Mouse (Mus musculus) right cerebral cortex, postnatal 25 days (tissue): ENCODE results near the gene Gm9999.
A peak's percentile ranks its signal among the peaks of the same experiment; 100 is the strongest.
"Not testable (repeated sequence)": the region's sequence is repeated elsewhere in the genome, so short reads cannot be mapped to it uniquely, and the experiment has no call there.

Experiments used
- DNase-seq: peaks from one replicate; pipeline ENCODE4 v3.0.0; 2022

Gm9999 gene

DNA sequence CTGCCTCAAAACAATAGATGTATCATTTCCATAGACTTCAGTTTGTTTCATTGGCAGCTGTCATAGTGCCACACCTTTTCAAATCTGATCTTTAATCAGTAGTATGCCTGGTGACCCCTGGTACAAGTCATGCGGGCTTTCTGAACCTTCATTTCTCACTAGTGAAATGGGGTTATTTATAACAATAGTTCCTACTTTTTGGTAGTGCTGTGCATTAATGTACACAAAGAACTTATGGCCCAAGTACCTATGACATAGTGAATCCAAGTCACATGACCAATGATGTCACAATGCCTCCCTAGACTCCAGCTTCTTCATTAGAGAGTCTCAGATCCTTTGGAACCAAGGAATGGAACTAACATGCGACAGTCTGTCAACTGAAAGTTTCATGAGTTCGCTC lies at the start of gene Gm9999:
Gm9999 (plus strand) TSS at position 301 of the 400 bp plus-strand sequence.
- DNase-seq: no peak

DNA sequence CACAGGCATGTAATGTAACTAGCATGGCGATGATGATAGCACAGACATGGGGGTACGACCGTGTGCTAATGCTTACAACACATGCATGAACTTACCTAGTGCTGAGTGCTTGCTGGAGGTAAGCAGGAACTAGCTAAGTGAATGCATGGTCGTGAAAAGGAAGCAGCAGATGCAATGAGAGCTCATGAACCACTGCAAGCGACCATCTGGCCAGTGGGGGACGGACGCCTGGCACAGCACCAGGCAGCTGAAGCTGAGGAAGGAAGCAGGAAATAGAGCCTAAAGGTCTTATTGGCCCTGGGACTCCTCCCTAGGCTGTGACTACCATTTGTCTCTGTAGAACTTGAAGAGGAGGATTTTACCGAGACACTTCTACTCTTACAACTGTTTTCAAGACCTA lies 48.6 kb upstream of the Gm9999 start:
- DNase-seq: no peak

DNA sequence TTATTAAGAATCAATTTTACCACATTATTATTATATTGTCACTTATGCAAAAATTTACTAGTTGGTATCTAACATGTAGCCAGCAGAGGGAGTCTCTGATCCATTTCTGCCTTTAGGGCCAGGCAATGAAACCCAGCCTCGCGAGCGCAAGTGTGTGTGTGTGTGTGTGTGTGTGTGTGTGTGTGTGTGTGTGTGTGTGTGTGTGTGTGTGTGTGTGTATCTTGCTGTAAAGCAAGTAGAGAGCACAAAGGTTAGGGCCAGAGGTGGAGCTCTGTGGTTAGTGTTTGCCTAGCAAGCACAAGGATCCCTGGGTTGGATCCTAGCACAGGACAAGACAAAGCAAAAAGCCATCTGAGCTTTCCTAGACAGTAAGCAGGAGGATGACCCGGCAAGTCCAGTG lies 47.5 kb upstream of the Gm9999 start:
- no peak for DNase-seq

GRCm38 (mm10) chr7:46957831-46958691 lies 25.3 kb upstream of the Gm9999 start, which contains the start of gene Uevld:
Gene Uevld, minus strand, starts transcription at chr7:46958527.
- DNase-seq: peak; percentile 88

DNA sequence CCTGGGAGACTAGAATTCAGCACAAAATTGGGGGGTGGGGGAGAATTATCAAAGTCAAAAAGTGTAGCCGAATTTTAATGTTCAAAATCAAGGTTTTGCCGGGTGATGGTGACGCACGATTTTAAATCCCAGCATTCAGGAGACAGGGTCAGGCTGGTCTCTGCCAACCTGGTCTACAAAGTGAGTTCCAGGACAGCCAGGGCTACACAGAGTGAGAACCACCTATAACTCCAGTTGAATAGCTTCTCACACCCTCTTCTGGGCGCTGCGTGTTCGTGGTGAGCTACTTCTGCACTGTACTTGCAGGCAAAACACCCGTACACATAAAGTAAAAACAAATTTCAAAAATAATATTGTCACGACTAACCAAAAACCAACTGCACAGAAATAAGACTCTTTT lies 24.5 kb upstream of the Gm9999 start:
- DNase-seq: no peak

DNA sequence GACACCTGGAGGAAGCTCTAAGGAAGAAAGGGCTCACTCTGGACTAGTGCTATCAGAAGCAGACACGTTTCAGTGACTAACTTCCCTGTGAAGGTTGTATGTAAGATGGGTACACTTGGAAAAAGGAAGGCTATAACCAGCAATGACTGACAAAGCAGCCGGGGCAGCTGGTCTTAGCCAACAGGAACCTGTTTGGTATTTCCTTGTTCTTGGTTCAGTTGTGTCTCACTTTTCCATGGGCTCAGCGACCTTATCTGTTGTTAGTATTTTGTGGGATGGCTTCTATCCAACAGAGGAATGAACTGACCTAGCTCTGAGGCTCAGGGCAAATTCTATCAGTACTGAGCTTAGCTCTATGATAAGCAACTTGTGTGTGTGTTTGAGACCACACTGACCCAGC lies 22.4 kb upstream of the Gm9999 start:
- DNase-seq: no peak

DNA sequence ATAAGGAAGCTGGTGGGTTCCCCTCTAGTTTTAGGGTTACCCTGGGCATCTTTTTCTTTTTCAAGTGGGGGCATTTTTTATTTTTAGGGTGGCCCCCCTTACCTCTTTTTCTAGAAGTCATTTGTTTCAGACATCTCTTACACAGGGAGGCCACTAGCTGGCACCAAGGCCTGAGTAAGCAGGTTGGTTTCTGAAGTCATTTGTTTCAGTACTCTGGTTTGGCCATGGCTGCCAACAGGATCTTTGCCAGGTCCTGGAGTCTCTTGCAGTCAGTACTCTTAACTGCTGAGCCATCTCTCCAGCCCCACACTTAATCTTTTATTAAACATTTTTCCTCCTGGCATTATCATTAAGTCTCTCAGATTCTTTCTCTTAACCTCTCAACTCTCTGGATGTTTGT lies 21.2 kb upstream of the Gm9999 start:
- DNase-seq: no peak

DNA sequence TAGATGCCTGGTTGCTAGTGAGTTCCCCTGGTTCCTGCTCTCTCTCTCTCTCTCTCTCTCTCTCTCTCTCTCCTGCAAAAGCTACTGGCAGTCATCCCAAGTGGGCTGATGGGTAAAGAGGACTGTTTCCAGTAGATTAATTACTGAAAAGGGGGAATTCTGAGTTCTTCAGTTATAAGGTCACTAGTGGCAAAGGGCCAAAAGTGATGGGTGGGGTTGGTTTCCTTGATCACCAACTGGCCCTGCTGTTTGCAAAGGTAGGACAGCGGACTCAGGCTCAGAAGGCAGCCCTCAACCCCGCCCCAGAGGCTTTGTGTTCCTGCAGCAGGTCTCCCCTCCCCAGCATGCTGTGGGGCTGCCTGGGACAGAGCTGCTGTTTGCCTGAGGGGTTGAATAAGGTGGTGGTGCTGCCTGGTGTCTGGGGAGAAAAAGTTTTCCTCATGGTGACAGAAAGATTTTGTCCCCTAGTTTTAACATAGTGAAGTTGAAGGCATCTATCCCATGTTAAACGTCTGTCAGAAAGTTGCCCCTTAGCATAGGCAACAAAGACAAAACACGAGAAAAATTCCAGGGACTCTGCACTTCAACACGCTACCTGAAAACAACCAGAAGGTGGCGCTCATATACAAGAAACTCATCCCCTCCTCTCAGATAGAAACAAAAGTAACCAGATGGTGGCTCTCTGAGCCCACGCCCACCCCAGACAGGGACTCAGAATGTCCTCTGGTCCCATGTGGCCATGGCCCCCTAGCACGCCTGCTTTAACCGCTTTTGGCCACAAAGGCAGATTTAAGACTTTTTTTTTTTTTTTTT lies 20.4 kb upstream of the Gm9999 start:
- peak; percentile 49 for DNase-seq

- no peak for DNase-seq
Observed at GRCm38 (mm10) chr7:46964070-46964469, 19.3 kb upstream of the Gm9999 start.

DNA sequence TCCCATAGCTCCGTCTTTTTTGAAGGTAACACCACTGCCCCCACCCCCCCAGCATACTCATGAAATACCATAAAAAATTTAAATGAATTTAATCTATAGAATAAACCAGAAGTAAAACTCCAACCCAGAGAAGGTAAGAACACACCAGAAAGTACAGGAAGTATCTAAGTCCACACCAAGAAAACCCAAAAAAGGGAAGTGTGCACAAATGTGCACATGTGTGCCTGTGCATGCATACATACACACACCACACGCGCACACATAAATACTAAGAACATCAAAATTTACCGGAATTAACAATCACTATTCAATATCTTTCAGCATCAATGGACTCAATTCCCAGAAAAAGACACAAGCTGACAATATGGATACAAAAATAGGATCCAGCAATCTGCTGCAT lies 13.5 kb upstream of the Gm9999 start:
- DNase-seq: no peak

DNA sequence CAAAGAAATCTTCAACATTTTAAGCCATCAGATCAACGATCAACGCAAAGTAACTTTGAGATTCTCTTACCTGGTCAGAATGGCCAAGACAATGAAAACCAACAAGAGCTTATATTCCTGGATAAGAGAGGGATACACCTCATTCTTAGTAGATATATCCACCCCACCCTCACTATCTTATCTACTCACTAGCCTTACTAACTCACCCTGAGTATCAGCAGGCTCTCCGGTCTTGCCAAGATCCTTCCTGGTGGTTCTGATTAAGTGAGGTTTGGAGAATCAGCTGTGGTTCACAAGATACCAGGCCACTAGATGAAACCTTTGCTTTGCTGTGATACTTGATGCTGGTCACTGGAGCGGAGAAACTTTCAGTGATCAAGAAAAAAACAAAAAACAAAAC lies 8.7 kb upstream of the Gm9999 start:
- DNase-seq: no peak

DNA sequence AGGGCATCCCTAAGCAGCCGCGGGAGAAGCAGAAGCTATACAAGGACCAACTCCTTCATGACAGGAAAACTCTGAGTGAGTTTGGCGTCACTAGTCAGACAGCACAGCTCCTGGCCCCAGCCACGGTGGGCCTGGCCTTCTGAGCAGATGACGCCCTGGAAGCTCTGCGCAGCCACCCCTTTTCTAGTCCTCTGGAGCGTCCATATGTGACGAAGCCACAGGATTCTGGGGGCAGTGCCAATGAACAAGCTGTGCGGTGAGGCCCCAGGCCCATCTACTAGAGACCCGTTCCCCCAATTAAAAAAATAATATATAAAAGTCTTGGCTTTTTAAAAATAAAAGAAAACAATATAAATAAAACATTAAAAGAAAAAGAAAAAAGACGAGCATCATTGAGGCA lies 7.9 kb upstream of the Gm9999 start:
- no peak for DNase-seq

GRCm38 (mm10) chr7:46985718-46986505 lies 2.5 kb downstream of the Gm9999 start:
- no peak for DNase-seq

GRCm38 (mm10) chr7:46986646-46987045 lies 3.3 kb downstream of the Gm9999 start:
- DNase-seq: no peak

GRCm38 (mm10) chr7:46987073-46987472 lies 3.7 kb downstream of the Gm9999 start:
- no peak for DNase-seq

GRCm38 (mm10) chr7:46989387-46989786 lies 6.0 kb downstream of the Gm9999 start:
- not testable (repeated sequence) for DNase-seq

DNA sequence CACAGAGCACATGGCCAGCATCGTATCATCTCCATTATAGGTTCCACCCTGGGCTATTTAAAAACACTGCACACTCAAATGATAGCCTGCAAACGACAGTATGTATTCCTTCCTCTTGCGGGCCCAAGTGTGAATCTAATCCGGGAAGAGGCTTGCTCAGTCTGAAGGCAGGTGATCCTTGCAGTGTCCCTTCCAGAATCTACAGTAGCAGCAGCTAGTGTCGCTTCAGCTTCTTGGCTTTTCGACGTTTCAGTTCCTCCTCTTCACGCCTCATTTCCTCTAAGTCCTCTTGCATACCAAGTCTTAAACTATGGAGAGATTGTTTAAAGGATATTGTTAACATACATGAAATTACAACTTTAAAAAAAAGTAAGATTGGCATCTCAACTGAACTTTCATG lies 9.7 kb downstream of the Gm9999 start:
- DNase-seq: no peak

GRCm38 (mm10) chr7:46995558-46995957 lies 12.2 kb downstream of the Gm9999 start:
- no peak for DNase-seq

DNA sequence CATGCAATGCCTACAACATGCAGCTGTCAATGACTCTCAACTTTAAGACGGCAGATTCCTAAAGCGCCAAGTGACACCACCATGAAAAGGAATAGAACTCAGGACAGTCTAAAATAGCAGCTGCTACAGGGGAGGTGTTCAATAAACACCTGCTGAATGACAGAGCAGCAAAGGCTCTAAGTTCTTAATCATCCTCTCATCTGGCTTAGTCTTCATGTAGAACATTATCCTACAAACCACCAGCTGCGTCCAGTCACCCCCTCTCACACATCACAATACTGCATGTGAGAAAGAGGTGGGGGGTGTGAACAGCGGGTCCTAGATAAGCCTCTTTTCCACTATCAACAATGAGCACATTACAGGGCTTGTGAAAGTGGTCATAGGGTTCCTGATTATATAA lies 13.6 kb downstream of the Gm9999 start:
- no peak for DNase-seq

DNA sequence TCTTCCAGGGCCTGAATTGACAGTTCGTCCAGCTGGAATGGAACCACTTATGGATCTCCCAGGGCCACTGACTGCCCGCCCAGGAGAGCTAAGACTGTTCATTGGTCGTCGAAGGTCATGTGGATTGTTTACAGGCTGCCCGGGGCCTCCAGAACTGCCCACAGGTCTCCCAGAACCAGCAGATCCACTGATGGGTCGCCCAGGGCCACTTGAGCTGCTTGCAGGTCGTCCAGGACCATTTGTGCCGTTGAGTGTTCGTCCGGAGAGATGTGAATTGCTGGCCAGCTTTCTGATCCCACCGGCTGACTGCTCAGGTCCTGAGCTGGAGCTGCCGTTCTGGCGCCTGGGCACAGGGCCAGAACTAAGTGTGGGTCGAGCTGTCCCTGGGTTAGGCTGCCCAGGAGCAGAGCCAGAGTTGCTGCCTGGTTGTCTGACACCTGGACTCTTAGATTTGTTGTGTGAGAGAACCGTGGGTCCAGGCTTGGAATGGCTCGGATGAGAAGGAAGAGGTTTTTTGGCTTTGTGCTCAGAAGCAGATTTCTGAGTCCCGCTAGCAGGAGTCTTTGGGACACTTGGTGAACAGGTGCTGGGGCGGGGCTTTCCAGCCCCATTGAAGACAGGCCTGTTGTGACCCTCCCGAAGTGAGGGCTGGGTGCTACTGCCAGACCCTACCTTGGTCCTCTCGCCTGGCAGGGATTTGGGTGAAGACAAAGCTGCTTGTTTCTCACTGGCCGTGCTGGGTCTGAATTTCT lies 14.4 kb downstream of the Gm9999 start:
- no peak for DNase-seq

GRCm38 (mm10) chr7:46998942-46999341 lies 15.6 kb downstream of the Gm9999 start:
- DNase-seq: no peak

DNA sequence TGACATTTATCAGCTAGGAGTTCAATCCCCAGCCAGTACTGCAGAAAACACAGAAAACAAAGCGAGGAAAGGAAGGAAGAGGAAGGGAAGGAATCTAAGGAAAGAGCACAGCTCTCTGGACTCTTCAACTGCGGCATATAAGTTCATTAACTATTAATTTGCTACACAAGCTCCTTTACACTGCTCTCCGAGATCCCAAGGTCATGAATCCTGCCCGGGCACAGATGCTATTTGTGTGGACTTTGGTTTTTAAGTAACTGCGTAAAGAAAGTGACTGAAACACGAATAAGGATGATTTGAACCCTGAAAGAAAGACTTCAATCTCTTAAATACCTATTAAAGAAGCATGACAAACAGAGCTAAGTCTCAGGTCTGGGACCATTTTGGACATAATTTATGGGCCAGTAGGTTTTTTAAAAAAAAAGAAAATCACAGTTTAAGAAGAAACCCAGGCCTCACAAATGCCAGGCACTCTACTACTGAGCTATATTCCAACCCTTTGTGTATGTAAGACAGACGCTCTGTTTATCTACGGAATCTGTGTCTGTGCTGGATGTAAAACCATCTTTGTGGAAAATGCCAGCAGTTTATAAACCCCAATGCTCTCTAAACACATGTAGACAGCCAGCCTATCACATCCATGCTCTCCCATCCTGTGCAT lies 16.7 kb downstream of the Gm9999 start:
- DNase-seq: no peak
